Mouse (Mus musculus): ENCODE data around the gene Wdr31.

The Wdr31 gene

DNA sequence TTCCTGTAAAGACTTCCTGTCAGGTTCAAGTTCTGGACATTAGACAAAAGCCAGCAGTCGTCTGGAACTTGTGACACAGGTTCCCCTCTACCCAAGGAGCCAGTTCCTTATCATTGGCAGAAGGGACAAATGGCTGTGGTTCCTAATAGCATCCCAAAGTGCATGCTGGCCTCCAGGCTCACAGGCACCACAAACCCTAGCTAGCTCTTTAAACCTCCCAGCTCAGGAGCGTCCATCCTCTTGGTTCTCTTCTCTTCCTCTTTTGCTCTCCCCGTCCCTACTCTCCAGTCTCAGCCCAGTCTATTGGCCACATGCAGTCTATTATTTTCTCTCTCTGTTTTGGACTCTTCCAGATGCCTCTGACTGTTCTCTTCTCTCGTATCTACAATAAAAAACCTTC lies 30.9 kb downstream of the Wdr31 start:
- no peak for DNase-seq

- DNase-seq: no peak
Measured at GRCm38 (mm10) chr4:62437871-62438270, 32.8 kb downstream of the Wdr31 start.

DNA sequence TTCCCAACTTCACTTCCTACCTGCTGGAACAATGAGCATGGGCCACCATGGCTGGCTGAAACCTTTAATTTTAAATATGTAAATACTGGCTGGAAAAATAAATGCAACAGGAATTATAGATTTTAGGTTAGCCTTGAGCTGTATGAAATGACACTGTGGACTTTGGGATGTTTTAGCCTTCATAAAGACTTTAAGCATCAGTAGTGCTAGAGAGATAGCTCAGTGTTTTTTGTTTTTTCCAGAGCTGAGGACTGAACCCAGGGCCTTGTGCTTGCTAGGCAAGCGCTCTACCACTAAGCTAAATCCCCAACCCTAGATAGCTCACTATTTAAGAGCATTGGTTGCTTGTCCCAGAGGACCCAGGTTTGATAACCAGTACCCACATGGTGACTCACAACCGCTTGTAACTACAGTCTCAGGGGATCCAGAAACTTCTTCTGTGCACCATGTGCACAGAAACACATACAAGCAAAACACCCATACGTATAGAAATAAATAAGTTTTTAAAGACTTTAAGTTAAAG lies 33.4 kb downstream of the Wdr31 start:
- no peak for DNase-seq

GRCm38 (mm10) chr4:62435081-62435480 lies 35.6 kb downstream of the Wdr31 start, which contains the start of gene Rnf183:
Rnf183 (minus strand) TSS chr4:62435252.
- DNase-seq: no peak

DNA sequence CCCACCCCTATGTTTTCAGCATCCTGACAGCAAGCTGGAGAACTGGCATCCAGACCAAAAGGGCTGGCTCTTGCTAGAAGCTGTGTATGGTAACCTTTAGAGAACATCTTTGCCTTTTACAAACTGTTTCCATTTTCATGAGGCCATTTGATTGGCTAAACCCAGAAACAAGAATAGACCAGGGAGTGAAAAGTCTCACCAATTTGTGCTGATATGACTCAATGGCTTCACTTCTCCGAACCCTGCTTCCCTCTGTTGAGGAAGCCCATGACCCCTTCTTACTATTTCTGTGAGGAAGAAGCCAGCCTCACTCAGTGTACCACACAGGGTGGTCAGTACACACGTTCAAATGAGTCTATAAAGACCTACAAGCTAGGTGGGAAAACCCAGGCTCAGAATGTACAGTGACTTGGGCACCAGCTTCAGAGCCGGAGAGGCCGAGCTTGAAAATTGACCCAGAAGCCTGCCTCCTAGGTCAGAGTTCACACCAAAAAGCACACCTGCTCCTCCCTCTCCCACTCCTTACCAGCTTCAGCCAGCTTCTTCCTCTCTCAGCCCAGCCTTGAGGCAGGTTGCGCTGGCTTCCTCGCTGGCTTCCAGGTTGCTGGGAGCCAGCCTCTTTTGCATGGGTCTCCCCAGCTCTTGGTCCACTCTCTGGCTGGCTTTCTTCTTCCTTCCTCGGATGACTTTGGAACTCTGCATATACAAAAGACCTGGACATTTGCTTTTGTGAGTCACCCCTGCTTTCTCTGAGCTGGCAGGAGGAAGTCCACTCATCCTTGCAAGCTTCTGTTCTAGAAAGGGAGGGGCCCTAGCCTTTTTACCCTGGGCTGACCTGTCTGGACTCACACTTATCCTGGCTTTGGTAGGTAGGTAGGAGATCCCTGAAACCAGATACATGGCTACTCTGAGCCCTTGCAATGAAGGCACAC lies 36.5 kb downstream of the Wdr31 start:
- DNase-seq: no peak

- no peak for DNase-seq
Measured at GRCm38 (mm10) chr4:62431522-62431921, 39.2 kb downstream of the Wdr31 start.

DNA sequence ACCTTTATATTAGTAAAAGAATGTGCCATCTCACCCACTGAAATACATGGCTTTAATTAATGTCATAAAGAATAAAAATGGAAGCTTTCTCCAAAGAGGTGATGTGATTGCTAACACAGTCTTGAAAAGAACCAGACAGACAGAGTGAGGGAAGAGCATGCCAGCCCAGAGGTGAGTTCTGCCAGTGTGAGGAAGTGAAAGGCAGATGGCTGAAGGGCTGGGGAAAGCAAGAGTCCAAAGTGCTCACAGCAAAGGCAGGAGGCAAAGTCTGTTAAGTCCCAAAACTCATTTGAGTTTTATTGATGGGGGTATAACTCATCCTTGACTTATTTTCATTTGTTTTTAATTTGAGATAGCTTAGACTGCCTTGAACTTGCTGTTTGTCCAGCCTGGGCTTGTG lies 40.0 kb downstream of the Wdr31 start:
- DNase-seq: no peak

DNA sequence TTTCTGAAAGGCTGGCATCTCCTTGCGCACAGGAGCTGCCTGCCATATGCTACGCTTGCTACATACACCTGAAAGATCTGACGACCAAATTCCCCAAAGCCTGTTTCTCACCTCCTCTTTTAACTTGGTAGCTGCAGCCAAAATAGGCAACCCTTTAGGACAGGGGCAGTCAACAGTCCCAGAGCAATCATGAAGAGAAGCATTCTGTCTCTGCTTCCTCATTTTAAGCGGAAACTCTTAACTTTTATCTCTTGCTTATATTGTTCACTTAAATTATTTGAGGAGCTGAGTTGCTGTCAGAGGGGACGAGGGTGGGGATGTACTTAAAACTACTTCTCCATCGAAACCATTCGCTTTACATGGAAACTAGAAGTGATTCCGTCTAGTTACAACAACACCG lies 41.1 kb downstream of the Wdr31 start:
- DNase-seq: no peak

GRCm38 (mm10) chr4:62427978-62428758 lies 42.5 kb downstream of the Wdr31 start:
- no peak for DNase-seq

- DNase-seq: no peak
Measured at GRCm38 (mm10) chr4:62425891-62426290, 44.8 kb downstream of the Wdr31 start.

DNA sequence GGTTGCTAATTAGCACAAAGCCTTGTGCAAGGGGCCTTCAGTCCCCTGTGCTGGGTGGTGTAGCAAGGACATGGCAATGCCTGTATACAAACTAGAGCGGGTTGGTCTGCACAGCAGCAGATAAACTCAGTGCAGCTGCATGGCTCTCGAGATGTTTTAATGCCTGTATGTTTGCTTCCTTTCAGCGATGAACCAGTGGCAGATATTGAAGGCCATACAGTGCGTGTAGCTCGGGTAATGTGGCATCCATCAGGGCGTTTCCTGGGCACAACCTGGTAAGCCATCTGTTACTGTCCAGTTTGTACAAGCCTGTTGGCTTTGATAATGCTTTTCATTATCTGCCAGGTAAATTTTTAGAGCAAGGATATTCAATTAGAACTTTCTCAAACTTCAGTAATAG lies 51.6 kb downstream of the Wdr31 start:
- DNase-seq: no peak

GRCm38 (mm10) chr4:62418448-62418847 lies 52.2 kb downstream of the Wdr31 start:
- DNase-seq: no peak

DNA sequence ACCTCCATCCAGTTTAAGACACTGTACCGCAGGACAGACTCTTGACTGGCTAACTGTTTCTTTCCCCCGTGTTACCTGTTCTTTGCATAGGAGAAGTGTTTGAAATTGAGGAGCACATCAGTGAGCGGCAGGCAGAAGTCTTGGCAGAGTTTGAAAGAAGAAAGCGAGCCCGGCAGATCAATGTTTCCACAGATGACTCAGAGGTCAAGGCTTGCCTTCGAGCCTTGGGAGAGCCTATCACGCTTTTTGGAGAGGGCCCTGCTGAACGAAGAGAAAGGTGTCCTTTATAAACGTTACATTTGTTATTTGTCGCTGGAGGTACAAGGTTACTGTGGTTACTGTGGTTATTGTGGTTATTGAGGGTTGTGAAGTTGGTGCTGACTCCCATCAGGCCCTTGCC lies 59.1 kb downstream of the Wdr31 start:
- DNase-seq: no peak

GRCm38 (mm10) chr4:62410325-62410724 lies 60.4 kb downstream of the Wdr31 start:
- no peak for DNase-seq

GRCm38 (mm10) chr4:62409615-62410014 lies 61.1 kb downstream of the Wdr31 start:
- no peak for DNase-seq

- DNase-seq: peak; percentile 99
Measured at GRCm38 (mm10) chr4:62408601-62409282, 62.0 kb downstream of the Wdr31 start, which contains the start of the genes Cdc26 and Prpf4. Cdc26 (minus strand) TSS chr4:62408642. Prpf4 (plus strand) TSS chr4:62408797.

DNA sequence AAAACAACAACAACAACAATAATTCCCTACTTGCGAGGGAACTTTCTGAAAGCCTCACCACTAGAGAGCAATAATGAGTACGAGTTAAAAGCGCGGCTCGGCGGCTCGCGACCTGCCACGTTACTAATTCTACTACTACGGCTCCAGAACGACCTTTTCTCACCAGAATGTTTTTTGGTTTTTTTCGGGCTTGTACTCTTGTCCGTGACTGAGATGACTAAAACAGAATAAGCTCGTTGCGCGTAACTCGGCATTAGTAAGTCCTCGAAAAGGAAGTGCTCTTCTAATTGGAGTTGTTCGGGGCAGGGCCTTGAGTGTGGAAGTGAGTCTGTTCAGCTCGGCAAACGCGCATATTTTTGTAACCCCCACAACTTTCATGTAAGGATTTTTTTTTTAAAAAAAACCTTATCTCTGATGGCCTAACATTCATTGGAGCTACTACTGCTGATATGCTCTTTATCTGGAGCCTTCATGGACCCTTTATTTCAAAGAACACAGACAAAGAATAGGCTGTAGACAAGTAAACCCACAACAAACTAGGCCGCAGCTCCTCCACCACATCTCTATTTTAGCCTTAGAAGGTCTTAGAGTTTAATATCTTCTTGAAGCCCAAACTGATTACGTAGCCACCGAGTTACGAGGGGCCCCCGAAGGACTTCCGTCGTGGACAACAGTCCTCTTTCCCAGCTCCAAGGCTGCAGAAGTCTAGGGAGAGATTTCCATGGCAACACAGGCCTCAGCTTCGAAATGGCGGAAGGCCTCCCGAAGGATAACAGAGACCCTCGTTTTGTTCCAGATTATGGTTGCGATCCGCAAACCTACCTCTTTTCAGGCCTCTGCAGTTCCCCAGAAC lies 62.7 kb downstream of the Wdr31 start:
- peak; percentile 52 to 61 for DNase-seq

DNA sequence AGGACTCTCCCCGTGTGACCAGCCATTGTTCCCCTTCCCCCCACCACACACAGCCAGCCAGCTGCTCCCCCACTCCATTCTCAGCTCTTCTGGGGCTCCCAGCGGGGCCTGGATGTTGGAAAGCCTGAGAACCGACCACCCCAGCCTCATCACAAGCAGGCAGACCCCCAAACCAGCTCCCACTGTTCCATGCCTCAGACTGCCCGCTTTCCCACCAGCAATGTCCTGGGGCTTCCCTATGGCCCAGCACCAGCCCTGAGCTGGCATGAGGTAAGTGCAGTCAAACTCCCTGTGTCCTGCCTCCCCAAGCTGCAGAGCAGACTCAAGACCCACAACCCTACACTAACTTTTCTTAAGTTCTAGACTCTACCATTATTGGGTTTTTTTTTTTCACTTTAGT lies 64.6 kb downstream of the Wdr31 start:
- DNase-seq: no peak

GRCm38 (mm10) chr4:62398956-62399355 lies 71.7 kb downstream of the Wdr31 start:
- no peak for DNase-seq
